Mouse (Mus musculus): ENCODE measurements at regions not wholly inside any gene's neighbourhood (a gene's known extent, or its start where the extent isn't known, plus 50 kb on each side); places are given as distances from the start of the nearest gene placed in this dataset.

- no peak for TF ChIP-seq CTCF (IDR thresholded peaks at IDR 0.05; ENCODE audit: borderline replicate concordance, extremely low read depth, insufficient read depth, insufficient read length)
- TF ChIP-seq POLR2A (IDR thresholded peaks at IDR 0.05; ENCODE audit: borderline replicate concordance, extremely low read depth, insufficient read depth, insufficient read length, poor library complexity, severe bottlenecking): no peak
- no peak for DNase-seq (ENCODE audit: low read depth)
Measured at GRCm38 (mm10) chrX:5873464-5873863, 173.8 kb upstream of the Nudt11 start.

GRCm38 (mm10) chrX:5917203-5917602 lies 130.1 kb upstream of the Nudt11 start:
- no peak for TF ChIP-seq POLR2A (IDR thresholded peaks at IDR 0.05; ENCODE audit: borderline replicate concordance, extremely low read depth, insufficient read depth, insufficient read length, poor library complexity, severe bottlenecking)
- no peak for TF ChIP-seq CTCF (IDR thresholded peaks at IDR 0.05; ENCODE audit: borderline replicate concordance, extremely low read depth, insufficient read depth, insufficient read length)
- peak; percentile 28 for DNase-seq (ENCODE audit: low read depth)

GRCm38 (mm10) chrX:5933517-5933916 lies 113.7 kb upstream of the Nudt11 start:
- TF ChIP-seq POLR2A (IDR thresholded peaks at IDR 0.05; ENCODE audit: borderline replicate concordance, extremely low read depth, insufficient read depth, insufficient read length, poor library complexity, severe bottlenecking) (no peak), CTCF (IDR thresholded peaks at IDR 0.05; ENCODE audit: borderline replicate concordance, extremely low read depth, insufficient read depth, insufficient read length) (no peak)
- DNase-seq (ENCODE audit: low read depth): peak; percentile 7

GRCm38 (mm10) chrX:5941956-5942355 lies 105.3 kb upstream of the Nudt11 start:
- TF ChIP-seq CTCF (IDR thresholded peaks at IDR 0.05; ENCODE audit: borderline replicate concordance, extremely low read depth, insufficient read depth, insufficient read length): no peak
- no peak for DNase-seq (ENCODE audit: low read depth)
